Mouse (Mus musculus): ENCODE data around the gene Lmod3. TPM values are rescaled to one million over a fixed set of nuclear protein-coding genes. Genes with fewer than 3 reads are reported as not detected.
"Not testable (repeated sequence)": the region's sequence is repeated elsewhere in the genome, so short reads cannot be mapped to it uniquely, and the experiment has no call there.

Lmod3 gene
- polyA plus RNA-seq, 1 experiment from 2014 or later = 0.19 TPM

DNA sequence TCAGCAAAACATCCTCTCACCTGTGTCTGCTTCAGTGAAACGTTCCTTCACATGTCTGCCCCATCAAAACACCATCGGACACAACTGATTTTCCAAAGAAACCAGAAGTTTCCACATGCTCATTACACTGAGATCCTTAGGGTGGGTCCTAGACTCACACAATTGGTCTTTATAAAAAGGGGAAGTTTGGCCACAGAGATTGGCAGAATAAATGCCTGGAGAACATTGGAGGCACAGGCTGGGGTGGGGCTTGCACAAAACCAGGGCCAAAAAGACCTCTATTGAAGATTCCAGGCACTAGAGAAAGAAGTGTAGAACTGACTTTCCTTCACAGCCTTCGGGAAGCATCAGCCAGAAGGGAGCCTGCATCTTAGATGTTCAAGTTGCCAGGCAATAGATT, 21.2 kb upstream of the Lmod3 start:
- 74% methylated on average over 3 of the region's 3 CpGs for WGBS
- Histone ChIP-seq H3K27ac (no peak overlapping the region), H3K4me2 (no peak overlapping the region), H3K36me3 (no peaks in the 10 kb centered on the region), H3K4me1 (peaks cover 5% of the 10 kb centered on the region; the same call in 1 of the 2 replicates), H3K4me3 (replicated peaks) (no peak overlapping the region), H3K9ac (no peak overlapping the region), H3K9me3 (no peaks in the 10 kb centered on the region), H3K27me3 (replicated peaks) (no peaks in the 10 kb centered on the region)
- no peak for ATAC-seq (ENCODE audit: insufficient read depth, low FRiP score, low read depth)

DNA sequence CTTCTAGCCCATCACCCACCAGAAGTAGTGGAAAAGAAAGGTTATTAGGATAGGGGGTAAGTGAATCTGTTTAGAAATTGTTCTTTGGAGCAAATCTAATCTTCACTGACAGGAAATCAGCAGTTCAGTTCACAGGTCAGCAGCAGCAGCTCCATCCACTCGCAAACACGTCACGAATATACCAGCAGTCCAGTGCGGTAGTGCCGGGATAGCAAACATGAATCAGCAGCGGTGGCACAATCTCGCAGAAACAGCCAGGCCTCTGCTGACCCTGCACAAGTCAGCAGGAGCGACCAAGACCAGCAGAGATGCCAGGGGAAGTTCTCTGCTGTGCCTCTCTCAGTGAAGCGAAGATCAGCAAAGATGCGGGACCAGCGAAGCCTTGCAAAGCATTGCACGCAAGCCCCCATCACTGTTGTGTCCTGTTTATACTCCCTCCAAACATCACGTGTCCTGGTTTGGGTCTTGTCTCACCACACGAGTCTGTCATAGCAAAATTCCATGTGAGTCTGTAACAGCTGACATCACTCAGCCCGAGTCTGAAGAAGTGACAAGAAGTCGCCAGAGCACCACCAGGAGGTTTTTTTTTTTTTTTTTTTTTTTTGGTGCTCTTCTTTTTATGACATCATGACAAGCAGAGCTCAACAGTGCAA, 20.6 kb upstream of the Lmod3 start:
- no peak overlapping the region for H3K9ac ChIP-seq
- no peak overlapping the region for H3K4me2 ChIP-seq
- 60% methylated on average over 16 of the region's 16 CpGs for whole genome bisulfite sequencing
- no peak for ATAC-seq (ENCODE audit: insufficient read depth, low FRiP score, low read depth)
- no peaks in the 10 kb centered on the region for H3K9me3 ChIP-seq
- H3K4me3 ChIP-seq (replicated peaks) = no peak overlapping the region
- peaks cover 2% of the 10 kb centered on the region; the same call in 1 of the 2 replicates for H3K4me1 ChIP-seq
- H3K27ac ChIP-seq = no peak overlapping the region
- H3K27me3 ChIP-seq (replicated peaks) = no peaks in the 10 kb centered on the region
- no peaks in the 10 kb centered on the region for H3K36me3 ChIP-seq

GRCm38 (mm10) chr6:97272349-97272748, 19.8 kb upstream of the Lmod3 start:
- Histone ChIP-seq H3K4me1 (no peaks in the 10 kb centered on the region), H3K4me3 (replicated peaks) (no peak overlapping the region), H3K27ac (no peak overlapping the region), H3K9ac (no peak overlapping the region), H3K4me2 (no peak overlapping the region), H3K9me3 (no peaks in the 10 kb centered on the region), H3K27me3 (replicated peaks) (no peaks in the 10 kb centered on the region), H3K36me3 (no peaks in the 10 kb centered on the region)
- ATAC-seq (ENCODE audit: insufficient read depth, low FRiP score, low read depth) = no peak
- WGBS = 74% methylated on average over 2 of the region's 2 CpGs

DNA sequence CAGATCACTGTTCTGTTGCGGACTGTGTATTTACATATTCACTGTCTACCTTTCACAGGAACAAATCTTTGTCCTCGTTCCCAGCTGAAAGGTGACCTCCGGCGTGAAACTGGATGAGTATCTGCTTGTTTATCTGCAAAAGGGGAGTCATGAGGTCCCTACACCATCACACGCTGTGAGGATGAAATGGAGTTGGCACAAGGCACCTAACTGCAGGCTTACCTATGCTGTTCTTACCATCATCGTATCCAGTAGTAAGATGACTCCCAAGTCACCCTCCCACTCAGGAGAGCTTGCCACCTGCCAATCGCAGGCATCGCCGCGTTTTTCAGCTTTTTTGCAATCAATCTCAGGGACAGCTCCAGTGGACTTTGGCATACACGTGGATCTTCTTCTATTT, 17.0 kb upstream of the Lmod3 start:
- Histone ChIP-seq H3K36me3 (no peaks in the 10 kb centered on the region), H3K4me1 (no peaks in the 10 kb centered on the region), H3K27ac (no peak overlapping the region), H3K27me3 (replicated peaks) (no peaks in the 10 kb centered on the region), H3K4me2 (no peak overlapping the region), H3K4me3 (replicated peaks) (no peak overlapping the region), H3K9me3 (no peaks in the 10 kb centered on the region), H3K9ac (no peak overlapping the region)
- WGBS = 75% methylated on average over 11 of the region's 11 CpGs
- no peak for ATAC-seq (ENCODE audit: insufficient read depth, low FRiP score, low read depth)

DNA sequence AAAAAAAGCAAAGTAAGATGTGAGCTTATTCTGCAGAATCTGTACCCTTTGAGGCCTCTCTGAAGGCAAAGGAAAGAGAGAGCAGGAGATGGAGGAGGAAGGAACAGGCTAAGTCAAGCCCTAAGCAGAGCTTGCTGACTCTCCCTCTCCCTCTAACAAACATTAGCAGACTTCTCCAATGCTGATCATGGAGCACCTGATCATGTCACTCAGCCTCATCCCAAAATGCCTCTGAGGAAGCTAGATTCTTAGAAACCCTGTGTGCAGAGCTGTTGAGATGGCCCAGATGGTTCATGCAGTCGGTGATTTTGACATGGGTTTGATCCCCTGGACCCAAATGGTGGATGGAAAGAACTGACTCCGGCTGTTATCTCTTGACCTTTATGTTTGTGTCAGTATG, 14.6 kb upstream of the Lmod3 start:
- ATAC-seq (ENCODE audit: insufficient read depth, low FRiP score, low read depth) = no peak
- whole genome bisulfite sequencing = 75% methylated on average over 2 of the region's 2 CpGs
- H3K9ac ChIP-seq = no peak overlapping the region
- no peaks in the 10 kb centered on the region for H3K9me3 ChIP-seq
- no peaks in the 10 kb centered on the region for H3K27me3 ChIP-seq (replicated peaks)
- H3K4me3 ChIP-seq (replicated peaks) = no peak overlapping the region
- no peak overlapping the region for H3K4me2 ChIP-seq
- no peak overlapping the region for H3K27ac ChIP-seq
- no peaks in the 10 kb centered on the region for H3K4me1 ChIP-seq
- no peaks in the 10 kb centered on the region for H3K36me3 ChIP-seq

DNA sequence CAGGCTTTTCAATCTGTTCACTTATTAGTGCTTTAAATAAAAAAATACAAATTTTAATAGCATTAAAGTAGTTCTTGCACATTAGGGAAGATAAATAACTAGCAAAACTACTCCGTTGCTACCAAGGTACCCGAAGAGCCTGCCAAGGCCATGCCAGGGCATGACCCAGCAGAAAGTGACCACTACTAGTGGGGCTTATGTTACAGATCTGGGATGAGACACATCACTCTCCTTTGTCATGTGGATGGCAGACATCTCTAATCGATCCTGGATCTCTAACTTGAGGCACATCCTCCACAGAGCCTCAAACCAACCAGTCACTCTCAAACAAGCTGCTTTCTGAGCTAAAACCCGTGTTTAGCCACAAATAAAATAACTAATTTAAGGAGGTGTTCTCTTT, 14.1 kb upstream of the Lmod3 start:
- WGBS = 61% methylated on average over 4 of the region's 4 CpGs
- no peak overlapping the region for H3K9ac ChIP-seq
- H3K9me3 ChIP-seq = no peaks in the 10 kb centered on the region
- no peak for ATAC-seq (ENCODE audit: insufficient read depth, low FRiP score, low read depth)
- H3K4me2 ChIP-seq = no peak overlapping the region
- H3K4me1 ChIP-seq = no peaks in the 10 kb centered on the region
- H3K36me3 ChIP-seq = no peaks in the 10 kb centered on the region
- no peak overlapping the region for H3K4me3 ChIP-seq (replicated peaks)
- no peak overlapping the region for H3K27ac ChIP-seq
- H3K27me3 ChIP-seq (replicated peaks) = no peaks in the 10 kb centered on the region

- 66% methylated on average over 3 of the region's 3 CpGs for WGBS
- Histone ChIP-seq H3K9ac (no peak overlapping the region), H3K4me2 (no peak overlapping the region), H3K36me3 (no peaks in the 10 kb centered on the region), H3K9me3 (no peaks in the 10 kb centered on the region), H3K4me3 (replicated peaks) (no peak overlapping the region), H3K4me1 (no peaks in the 10 kb centered on the region), H3K27ac (no peak overlapping the region), H3K27me3 (replicated peaks) (no peaks in the 10 kb centered on the region)
- no peak for ATAC-seq (ENCODE audit: insufficient read depth, low FRiP score, low read depth)
These were observed 13.1 kb upstream of the Lmod3 start for GRCm38 (mm10) chr6:97265705-97266104.

DNA sequence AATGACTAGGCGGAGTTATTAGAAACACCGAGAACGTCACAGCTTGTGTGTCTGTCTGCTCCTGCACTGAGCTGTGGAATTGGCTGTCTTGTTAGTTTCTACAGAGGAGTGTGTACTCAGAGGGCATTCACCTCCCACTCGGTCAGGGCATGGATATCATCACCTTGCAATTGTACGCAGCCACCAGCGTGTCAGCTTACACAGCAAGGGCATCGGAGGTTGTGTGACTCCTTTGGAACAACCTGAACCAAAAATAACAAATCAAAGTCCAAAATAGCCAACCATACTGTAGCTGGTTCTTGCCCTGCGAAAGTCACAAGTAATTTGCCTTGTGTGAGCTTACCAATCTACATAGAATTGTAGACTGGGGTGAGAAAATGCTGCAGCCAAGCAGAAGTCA, 12.7 kb upstream of the Lmod3 start:
- ATAC-seq (ENCODE audit: insufficient read depth, low FRiP score, low read depth) = no peak
- no peaks in the 10 kb centered on the region for H3K36me3 ChIP-seq
- WGBS = 63% methylated on average over 8 of the region's 8 CpGs
- no peak overlapping the region for H3K4me3 ChIP-seq (replicated peaks)
- H3K9ac ChIP-seq = no peak overlapping the region
- no peaks in the 10 kb centered on the region for H3K9me3 ChIP-seq
- no peaks in the 10 kb centered on the region for H3K27me3 ChIP-seq (replicated peaks)
- H3K27ac ChIP-seq = no peak overlapping the region
- no peaks in the 10 kb centered on the region for H3K4me1 ChIP-seq
- no peak overlapping the region for H3K4me2 ChIP-seq

DNA sequence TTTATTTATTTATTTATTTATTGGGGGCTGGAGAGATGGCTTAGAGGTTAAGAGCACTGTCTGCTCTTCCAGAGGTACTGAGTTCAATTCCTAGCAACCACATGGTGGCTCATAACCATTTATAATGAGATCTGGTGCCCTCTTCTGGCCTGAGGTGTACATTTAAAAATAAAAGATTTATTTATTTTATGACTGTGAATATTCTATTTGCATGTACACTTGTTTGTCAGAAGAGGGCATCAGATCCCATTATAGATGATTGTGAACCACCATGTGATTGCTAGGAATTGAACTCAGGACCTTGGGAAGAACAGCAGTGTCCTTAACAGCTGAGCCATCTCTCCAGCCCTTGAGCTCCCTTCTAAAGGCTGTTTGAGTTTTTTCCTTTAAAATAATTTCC, 11.2 kb upstream of the Lmod3 start:
- H3K27ac ChIP-seq; ATAC-seq (ENCODE audit: insufficient read depth, low FRiP score, low read depth): not testable (repeated sequence)

GRCm38 (mm10) chr6:97262229-97262628, 9.7 kb upstream of the Lmod3 start:
- Histone ChIP-seq H3K27me3 (replicated peaks) (no peaks in the 10 kb centered on the region), H3K4me3 (replicated peaks) (no peak overlapping the region), H3K4me1 (no peaks in the 10 kb centered on the region), H3K9me3 (no peaks in the 10 kb centered on the region), H3K36me3 (no peaks in the 10 kb centered on the region), H3K27ac (no peak overlapping the region), H3K4me2 (no peak overlapping the region), H3K9ac (no peak overlapping the region)
- whole genome bisulfite sequencing = 66% methylated on average over 4 of the region's 4 CpGs
- no peak for ATAC-seq (ENCODE audit: insufficient read depth, low FRiP score, low read depth)

More for the DNA sequence above, 11.2 kb upstream of the Lmod3 start:
- not testable (repeated sequence) for H3K27me3 ChIP-seq (replicated peaks); H3K9me3 ChIP-seq; H3K4me2 ChIP-seq; H3K9ac ChIP-seq; H3K4me3 ChIP-seq (replicated peaks); H3K36me3 ChIP-seq; H3K4me1 ChIP-seq

DNA sequence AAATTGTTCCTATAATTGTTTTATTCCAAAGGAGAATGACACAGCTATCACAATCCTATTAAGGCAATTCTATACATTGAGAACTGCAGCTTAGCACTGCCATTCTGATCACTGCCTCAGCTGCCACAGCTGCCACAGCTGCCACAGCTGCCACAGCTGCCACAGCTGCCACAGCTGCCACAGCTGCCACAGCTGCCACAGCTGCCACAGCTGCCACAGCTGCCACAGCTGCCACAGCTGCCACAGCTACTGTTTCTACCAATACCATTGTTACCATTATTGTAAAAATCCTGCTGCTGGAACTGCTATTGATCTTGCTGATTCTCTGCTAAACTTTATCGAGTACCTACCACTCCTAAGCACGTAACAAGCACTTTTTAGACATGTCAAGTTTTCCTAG, 7.4 kb upstream of the Lmod3 start:
- H3K4me3 ChIP-seq (replicated peaks); H3K27me3 ChIP-seq (replicated peaks); H3K4me1 ChIP-seq; H3K4me2 ChIP-seq; H3K27ac ChIP-seq; ATAC-seq (ENCODE audit: insufficient read depth, low FRiP score, low read depth); H3K9ac ChIP-seq; H3K36me3 ChIP-seq; H3K9me3 ChIP-seq: not testable (repeated sequence)
- 84% methylated on average over 2 of the region's 2 CpGs for WGBS

GRCm38 (mm10) chr6:97258489-97258888, 5.9 kb upstream of the Lmod3 start:
- H3K4me2 ChIP-seq = no peak overlapping the region
- no peaks in the 10 kb centered on the region for H3K36me3 ChIP-seq
- WGBS = 81% methylated on average over 1 of the region's 1 CpGs
- ATAC-seq (ENCODE audit: insufficient read depth, low FRiP score, low read depth) = no peak
- no peak overlapping the region for H3K9ac ChIP-seq
- H3K9me3 ChIP-seq = no peaks in the 10 kb centered on the region
- no peak overlapping the region for H3K4me3 ChIP-seq (replicated peaks)
- no peak overlapping the region for H3K27ac ChIP-seq
- H3K4me1 ChIP-seq = no peaks in the 10 kb centered on the region
- H3K27me3 ChIP-seq (replicated peaks) = no peaks in the 10 kb centered on the region

DNA sequence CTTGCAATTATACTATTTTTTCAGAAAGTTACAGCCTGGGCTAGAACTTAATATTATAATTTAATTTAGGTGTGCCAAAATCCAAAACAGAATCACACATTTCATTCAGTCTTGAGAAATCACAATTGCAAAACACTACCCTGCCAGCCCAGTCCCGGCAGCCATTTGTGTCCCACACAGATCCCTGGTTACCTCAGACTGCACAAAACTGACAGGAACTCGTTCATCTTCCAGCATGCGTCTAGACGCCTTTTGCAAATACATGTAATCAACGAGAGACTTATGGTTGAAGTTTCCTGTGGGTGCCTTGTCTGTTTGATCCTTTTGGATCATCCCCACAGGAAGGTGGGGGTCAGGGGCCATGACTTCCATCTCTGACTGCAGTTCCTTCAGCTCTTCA, 473 bp downstream of the Lmod3 start:
- Histone ChIP-seq H3K27ac (no peak overlapping the region), H3K4me2 (no peak overlapping the region), H3K9me3 (no peaks in the 10 kb centered on the region), H3K27me3 (replicated peaks) (no peaks in the 10 kb centered on the region), H3K36me3 (no peaks in the 10 kb centered on the region), H3K9ac (no peak overlapping the region), H3K4me1 (0 out of 2 replicates have a peak, but pooled peaks cover 2% of the 10 kb centered on the region), H3K4me3 (replicated peaks) (no peak overlapping the region)
- 28% methylated on average over 5 of the region's 5 CpGs for WGBS
- no peak for ATAC-seq (ENCODE audit: insufficient read depth, low FRiP score, low read depth)
